ENCODE assay signal across 8 mouse cellular contexts in the genomic region with DNA sequence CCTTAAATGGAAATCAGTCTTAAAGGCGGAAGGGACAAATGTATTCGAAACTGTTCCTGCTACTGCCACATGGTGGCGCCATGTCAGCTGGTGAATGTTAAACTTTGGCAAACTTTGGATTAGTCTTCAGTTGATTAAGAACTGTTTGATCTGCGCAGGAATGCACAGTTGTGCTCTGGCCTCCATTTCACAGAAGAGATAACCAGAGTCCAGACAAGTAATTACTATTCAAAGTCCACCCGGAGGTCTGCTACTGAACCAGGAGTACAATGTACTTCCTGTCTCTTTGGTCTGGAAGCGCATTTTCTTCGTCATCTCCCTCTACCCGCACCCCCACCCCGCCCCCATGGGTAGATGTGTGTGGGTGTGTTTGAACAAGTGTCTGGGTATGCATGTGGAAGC.
DNase-seq lines count a peak whose midpoint lies in the region; ATAC-seq and TF ChIP-seq lines count a peak whose summit lies in the region.

No protein-coding gene starts in this region.

- ATAC-seq in stomach, embryonic 14.5 days (ENCODE audit: insufficient number of reproducible peaks, insufficient read depth, low FRiP score, low read depth): peak; percentile 56; the same call in 1 of the 2 replicates

- no peaks in the 10 kb centered on the region for H3K27me3 ChIP-seq in cerebellum, adult 2 months (ENCODE audit: control insufficient read depth, insufficient read depth, low read length)
- H3K27me3 ChIP-seq in stomach, embryonic 14.5 days (ENCODE audit: control insufficient read depth, insufficient read depth, low read length): no peaks in the 10 kb centered on the region

- no peaks in the 10 kb centered on the region for H3K36me3 ChIP-seq in stomach, embryonic 14.5 days (ENCODE audit: control insufficient read depth, insufficient read depth, low read length)

- no peak overlapping the region for H3K4me3 ChIP-seq in cerebellum, adult 2 months (replicated peaks; ENCODE audit: insufficient read depth, low read depth, low read length)
- H3K4me3 ChIP-seq in stomach, embryonic 14.5 days (ENCODE audit: low read depth, low read length): no peak overlapping the region

- TF ChIP-seq POLR2A in cerebellum, adult 2 months (IDR thresholded peaks at IDR 0.05; ENCODE audit: borderline replicate concordance, insufficient read depth, low read length): no peak

- WGBS in cerebellum, adult 2 months: 50% methylated on average over 9 of the region's 9 CpGs
- 52% methylated on average over 9 of the region's 9 CpGs for WGBS in stomach, embryonic 14.5 days

- H3K4me2 ChIP-seq in stomach, embryonic 14.5 days (replicated peaks; ENCODE audit: low read depth, low read length): no peak overlapping the region

- no peaks in the 10 kb centered on the region for H3K9me3 ChIP-seq in stomach, embryonic 14.5 days (ENCODE audit: control insufficient read depth, low read depth, low read length)

- no peak for DNase-seq in cerebellum, adult 2 months
- DNase-seq in cerebellum, adult 11-12 months: no peak
- peak; percentile 86 for DNase-seq in CD4-positive, CD25-positive, alpha-beta regulatory T cell, adult 2 months (ENCODE audit: low read depth, low spot score)
- peak; percentile 38 for DNase-seq in c-Kit-positive CD71-negative TER-119-negative erythroid progenitor cells, embryonic 14.5 days (ENCODE audit: low read depth)
- DNase-seq in heart, postnatal 10 days: peak; percentile 18 to 49
- peak; percentile 34 to 49 for DNase-seq in layer of hippocampus, postnatal 10 days (ENCODE audit: low spot score in 2 of 2)
- DNase-seq in lung, postnatal 36 days: peak; percentile 61

- H3K9ac ChIP-seq in stomach, embryonic 14.5 days (replicated peaks; ENCODE audit: low read depth, low read length): no peak overlapping the region

- intact Hi-C loops in heart, postnatal 10 days (cut with DNase I): loop anchor here (5.0 kb wide), 3 partner anchors 122 to 503 kb away; no protein-coding TSS in a partner anchor

- H3K4me1 ChIP-seq in cerebellum, adult 2 months (ENCODE audit: control insufficient read depth, insufficient read depth, low read length): no peaks in the 10 kb centered on the region
- H3K4me1 ChIP-seq in stomach, embryonic 14.5 days (ENCODE audit: control insufficient read depth, insufficient read depth, low read length): no peaks in the 10 kb centered on the region

- peak; percentile 28; the same call in 1 of the 2 replicates for TF ChIP-seq CTCF in cerebellum, adult 2 months (IDR thresholded peaks at IDR 0.05; ENCODE audit: borderline replicate concordance, insufficient read depth, low read depth, low read length)

- H3K27ac ChIP-seq in cerebellum, adult 2 months (ENCODE audit: insufficient read depth, low read length): no peak overlapping the region
- no peak overlapping the region for H3K27ac ChIP-seq in stomach, embryonic 14.5 days (ENCODE audit: low read length)

Comparison
In these comparisons a context has a peak if more than half of its experiments do, and no peak if none do; other contexts are left out.
1. DNase-seq: peak in CD4-positive, CD25-positive, alpha-beta regulatory T cell, adult 2 months (single experiment), c-Kit-positive CD71-negative TER-119-negative erythroid progenitor cells, embryonic 14.5 days (single experiment), heart, postnatal 10 days (2 of 2), layer of hippocampus, postnatal 10 days (2 of 2) and lung, postnatal 36 days (single experiment); none in cerebellum, adult 2 months (0 of 2) and cerebellum, adult 11-12 months (single experiment).